Mouse (Mus musculus): ENCODE data around the gene Ntng2. TPM values are rescaled to one million over a fixed set of nuclear protein-coding genes. Genes with fewer than 3 reads are reported as not detected.

The Ntng2 gene
- polyA plus RNA-seq, 1 experiment from 2014 or later, result 1.8 TPM

DNA sequence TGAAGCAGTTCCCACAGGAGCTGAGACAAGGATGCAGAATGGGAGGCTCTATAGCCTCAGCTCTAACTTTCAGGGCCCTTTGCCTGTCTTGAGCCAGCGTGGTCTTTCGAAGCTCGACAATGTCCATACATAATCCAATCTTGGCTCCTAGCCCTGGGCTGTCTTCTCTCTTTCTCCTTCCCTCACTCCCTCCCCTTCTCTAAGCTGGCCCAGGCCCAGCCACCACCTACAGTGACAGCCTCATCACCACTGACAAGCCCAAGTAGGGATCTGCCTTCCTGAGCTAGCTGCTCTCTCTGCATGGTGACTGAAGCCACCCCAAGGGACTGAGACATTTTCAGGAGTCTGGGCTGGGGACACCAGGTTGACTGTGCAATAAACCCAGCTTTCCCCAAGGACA, 6.5 kb downstream of the Ntng2 start:
- H3K4me1 ChIP-seq (ENCODE audit: control insufficient read depth, insufficient read depth, low read length), result peaks cover 14% of the 10 kb centered on the region
- no peak overlapping the region for H3K4me3 ChIP-seq (ENCODE audit: low read depth, low read length)
- H3K27me3 ChIP-seq (ENCODE audit: control insufficient read depth, insufficient read depth, low read length), result peaks cover 13% of the 10 kb centered on the region
- H3K36me3 ChIP-seq (ENCODE audit: control insufficient read depth, insufficient read depth, low read length), result no peaks in the 10 kb centered on the region
- 52% methylated on average over 3 of the region's 3 CpGs for WGBS
- H3K9me3 ChIP-seq (ENCODE audit: control insufficient read depth, low read length), result no peaks in the 10 kb centered on the region
- H3K9ac ChIP-seq (replicated peaks; ENCODE audit: low read depth, low read length), result no peak overlapping the region
- H3K4me2 ChIP-seq (ENCODE audit: low read depth, low read length), result no peak overlapping the region
- no peak for ATAC-seq (ENCODE audit: low read depth)
- H3K27ac ChIP-seq (ENCODE audit: low read depth, low read length), result no peak overlapping the region

- H3K4me2 ChIP-seq (ENCODE audit: low read depth, low read length), result no peak overlapping the region
- WGBS, result 14% methylated on average over 10 of the region's 10 CpGs
Measured at GRCm38 (mm10) chr2:29245341-29245779, 7.4 kb downstream of the Ntng2 start.

DNA sequence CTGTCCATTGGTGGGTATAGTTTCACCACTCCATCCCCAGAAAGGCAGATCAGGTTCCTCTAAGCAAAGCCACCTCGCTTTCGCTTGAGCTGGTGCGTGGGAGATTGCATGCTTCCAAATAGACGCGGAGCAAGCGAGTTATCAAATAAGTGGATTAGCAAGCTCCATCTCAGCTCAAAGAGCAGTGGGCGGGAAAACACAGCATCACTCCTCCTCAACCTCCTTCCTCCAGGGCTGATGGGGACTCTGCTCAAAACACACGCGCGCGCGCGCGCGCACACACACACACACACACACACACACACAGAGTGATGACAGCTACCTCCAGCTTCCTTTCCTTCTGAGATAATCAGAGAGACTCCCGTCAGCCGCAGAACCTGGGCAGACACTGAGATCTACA, 13.5 kb downstream of the Ntng2 start:
- Histone ChIP-seq H3K27me3 (ENCODE audit: control insufficient read depth, insufficient read depth, low read length) (no peaks in the 10 kb centered on the region), H3K9ac (replicated peaks; ENCODE audit: low read depth, low read length) (no peak overlapping the region), H3K4me1 (ENCODE audit: control insufficient read depth, insufficient read depth, low read length) (no peaks in the 10 kb centered on the region), H3K4me3 (ENCODE audit: low read depth, low read length) (no peak overlapping the region), H3K36me3 (ENCODE audit: control insufficient read depth, insufficient read depth, low read length) (no peaks in the 10 kb centered on the region), H3K27ac (ENCODE audit: low read depth, low read length) (no peak overlapping the region), H3K4me2 (ENCODE audit: low read depth, low read length) (no peak overlapping the region), H3K9me3 (ENCODE audit: control insufficient read depth, low read length) (no peaks in the 10 kb centered on the region)
- 83% methylated on average over 17 of the region's 17 CpGs for WGBS
- no peak for ATAC-seq (ENCODE audit: low read depth)

More at GRCm38 (mm10) chr2:29245341-29245779, 7.4 kb downstream of the Ntng2 start:
- no peaks in the 10 kb centered on the region for H3K36me3 ChIP-seq (ENCODE audit: control insufficient read depth, insufficient read depth, low read length)
- no peak overlapping the region for H3K27ac ChIP-seq (ENCODE audit: low read depth, low read length)
- H3K9me3 ChIP-seq (ENCODE audit: control insufficient read depth, low read length), result no peaks in the 10 kb centered on the region
- peaks cover 10% of the 10 kb centered on the region for H3K27me3 ChIP-seq (ENCODE audit: control insufficient read depth, insufficient read depth, low read length)
- no peak overlapping the region for H3K9ac ChIP-seq (replicated peaks; ENCODE audit: low read depth, low read length)
- ATAC-seq (ENCODE audit: low read depth), result peak; percentile 69; the same call in 1 of the 2 replicates
- H3K4me3 ChIP-seq (ENCODE audit: low read depth, low read length), result no peak overlapping the region
- H3K4me1 ChIP-seq (ENCODE audit: control insufficient read depth, insufficient read depth, low read length), result peaks cover 7% of the 10 kb centered on the region

GRCm38 (mm10) chr2:29237623-29238022, 15.2 kb downstream of the Ntng2 start:
- Histone ChIP-seq H3K36me3 (ENCODE audit: control insufficient read depth, insufficient read depth, low read length) (no peaks in the 10 kb centered on the region), H3K27me3 (ENCODE audit: control insufficient read depth, insufficient read depth, low read length) (no peaks in the 10 kb centered on the region), H3K4me3 (ENCODE audit: low read depth, low read length) (no peak overlapping the region), H3K4me1 (ENCODE audit: control insufficient read depth, insufficient read depth, low read length) (no peaks in the 10 kb centered on the region), H3K27ac (ENCODE audit: low read depth, low read length) (no peak overlapping the region), H3K9me3 (ENCODE audit: control insufficient read depth, low read length) (no peaks in the 10 kb centered on the region), H3K9ac (replicated peaks; ENCODE audit: low read depth, low read length) (no peak overlapping the region), H3K4me2 (ENCODE audit: low read depth, low read length) (no peak overlapping the region)
- no peak for ATAC-seq (ENCODE audit: low read depth)
- 30% methylated on average over 4 of the region's 4 CpGs for WGBS

GRCm38 (mm10) chr2:29235811-29236210, 17.0 kb downstream of the Ntng2 start:
- Histone ChIP-seq H3K9ac (replicated peaks; ENCODE audit: low read depth, low read length) (no peak overlapping the region), H3K36me3 (ENCODE audit: control insufficient read depth, insufficient read depth, low read length) (no peaks in the 10 kb centered on the region), H3K9me3 (ENCODE audit: control insufficient read depth, low read length) (no peaks in the 10 kb centered on the region), H3K4me1 (ENCODE audit: control insufficient read depth, insufficient read depth, low read length) (no peaks in the 10 kb centered on the region), H3K27me3 (ENCODE audit: control insufficient read depth, insufficient read depth, low read length) (no peaks in the 10 kb centered on the region), H3K4me2 (ENCODE audit: low read depth, low read length) (no peak overlapping the region), H3K4me3 (ENCODE audit: low read depth, low read length) (no peak overlapping the region), H3K27ac (ENCODE audit: low read depth, low read length) (no peak overlapping the region)
- ATAC-seq (ENCODE audit: low read depth), result no peak
- 81% methylated on average over 7 of the region's 7 CpGs for WGBS

- 79% methylated on average over 3 of the region's 3 CpGs for WGBS
- H3K4me2 ChIP-seq (ENCODE audit: low read depth, low read length), result no peak overlapping the region
- H3K9ac ChIP-seq (replicated peaks; ENCODE audit: low read depth, low read length), result no peak overlapping the region
- H3K4me3 ChIP-seq (ENCODE audit: low read depth, low read length), result no peak overlapping the region
- no peaks in the 10 kb centered on the region for H3K27me3 ChIP-seq (ENCODE audit: control insufficient read depth, insufficient read depth, low read length)
- no peaks in the 10 kb centered on the region for H3K9me3 ChIP-seq (ENCODE audit: control insufficient read depth, low read length)
- no peak for ATAC-seq (ENCODE audit: low read depth)
- H3K4me1 ChIP-seq (ENCODE audit: control insufficient read depth, insufficient read depth, low read length), result no peaks in the 10 kb centered on the region
- no peaks in the 10 kb centered on the region for H3K36me3 ChIP-seq (ENCODE audit: control insufficient read depth, insufficient read depth, low read length)
- no peak overlapping the region for H3K27ac ChIP-seq (ENCODE audit: low read depth, low read length)
Measured at GRCm38 (mm10) chr2:29235026-29235425, 17.8 kb downstream of the Ntng2 start.

- Histone ChIP-seq H3K4me1 (ENCODE audit: control insufficient read depth, insufficient read depth, low read length) (no peaks in the 10 kb centered on the region), H3K4me3 (ENCODE audit: low read depth, low read length) (no peak overlapping the region), H3K9me3 (ENCODE audit: control insufficient read depth, low read length) (no peaks in the 10 kb centered on the region), H3K4me2 (ENCODE audit: low read depth, low read length) (no peak overlapping the region), H3K27ac (ENCODE audit: low read depth, low read length) (no peak overlapping the region), H3K36me3 (ENCODE audit: control insufficient read depth, insufficient read depth, low read length) (no peaks in the 10 kb centered on the region), H3K9ac (replicated peaks; ENCODE audit: low read depth, low read length) (no peak overlapping the region), H3K27me3 (ENCODE audit: control insufficient read depth, insufficient read depth, low read length) (no peaks in the 10 kb centered on the region)
- WGBS, result 79% methylated on average over 4 of the region's 4 CpGs
- no peak for ATAC-seq (ENCODE audit: low read depth)
Measured at GRCm38 (mm10) chr2:29234002-29234401, 18.8 kb downstream of the Ntng2 start.

GRCm38 (mm10) chr2:29230191-29230835, 22.5 kb downstream of the Ntng2 start:
- H3K4me2 ChIP-seq (ENCODE audit: low read depth, low read length), result no peak overlapping the region
- no peak overlapping the region for H3K4me3 ChIP-seq (ENCODE audit: low read depth, low read length)
- no peak for ATAC-seq (ENCODE audit: low read depth)
- no peaks in the 10 kb centered on the region for H3K27me3 ChIP-seq (ENCODE audit: control insufficient read depth, insufficient read depth, low read length)
- H3K9me3 ChIP-seq (ENCODE audit: control insufficient read depth, low read length), result no peaks in the 10 kb centered on the region
- H3K9ac ChIP-seq (replicated peaks; ENCODE audit: low read depth, low read length), result no peak overlapping the region
- no peaks in the 10 kb centered on the region for H3K36me3 ChIP-seq (ENCODE audit: control insufficient read depth, insufficient read depth, low read length)
- WGBS, result 74% methylated on average over 9 of the region's 9 CpGs
- H3K4me1 ChIP-seq (ENCODE audit: control insufficient read depth, insufficient read depth, low read length), result no peaks in the 10 kb centered on the region
- no peak overlapping the region for H3K27ac ChIP-seq (ENCODE audit: low read depth, low read length)

DNA sequence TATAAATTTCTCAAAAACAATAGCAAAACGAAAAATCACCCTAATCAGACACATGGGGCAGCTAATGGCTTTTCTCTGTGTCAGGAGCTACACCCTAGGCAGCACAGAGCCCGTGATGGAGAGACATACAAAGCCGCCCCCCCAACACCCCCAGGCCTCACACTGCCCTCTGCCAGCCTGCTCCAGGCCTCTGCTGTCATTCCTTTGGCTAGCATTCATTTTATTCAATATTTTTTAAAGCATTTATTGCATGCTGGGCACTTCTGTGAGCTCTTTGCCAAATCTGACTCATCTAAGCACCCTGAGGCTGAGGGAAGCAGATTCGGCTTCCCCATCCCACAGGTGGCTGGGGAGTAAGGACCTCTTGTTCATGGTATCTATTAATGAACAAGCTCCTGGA, 26.1 kb downstream of the Ntng2 start:
- 70% methylated on average over 4 of the region's 4 CpGs for WGBS
- H3K27me3 ChIP-seq (ENCODE audit: control insufficient read depth, insufficient read depth, low read length), result no peaks in the 10 kb centered on the region
- H3K27ac ChIP-seq (ENCODE audit: low read depth, low read length), result no peak overlapping the region
- H3K4me2 ChIP-seq (ENCODE audit: low read depth, low read length), result no peak overlapping the region
- no peaks in the 10 kb centered on the region for H3K9me3 ChIP-seq (ENCODE audit: control insufficient read depth, low read length)
- no peaks in the 10 kb centered on the region for H3K36me3 ChIP-seq (ENCODE audit: control insufficient read depth, insufficient read depth, low read length)
- no peak overlapping the region for H3K9ac ChIP-seq (replicated peaks; ENCODE audit: low read depth, low read length)
- H3K4me3 ChIP-seq (ENCODE audit: low read depth, low read length), result no peak overlapping the region
- no peaks in the 10 kb centered on the region for H3K4me1 ChIP-seq (ENCODE audit: control insufficient read depth, insufficient read depth, low read length)
- no peak for ATAC-seq (ENCODE audit: low read depth)

Data from neural tube, embryonic 14.5 days (tissue).